ENCODE assay signal across 12 mouse cellular contexts in the genomic region with DNA sequence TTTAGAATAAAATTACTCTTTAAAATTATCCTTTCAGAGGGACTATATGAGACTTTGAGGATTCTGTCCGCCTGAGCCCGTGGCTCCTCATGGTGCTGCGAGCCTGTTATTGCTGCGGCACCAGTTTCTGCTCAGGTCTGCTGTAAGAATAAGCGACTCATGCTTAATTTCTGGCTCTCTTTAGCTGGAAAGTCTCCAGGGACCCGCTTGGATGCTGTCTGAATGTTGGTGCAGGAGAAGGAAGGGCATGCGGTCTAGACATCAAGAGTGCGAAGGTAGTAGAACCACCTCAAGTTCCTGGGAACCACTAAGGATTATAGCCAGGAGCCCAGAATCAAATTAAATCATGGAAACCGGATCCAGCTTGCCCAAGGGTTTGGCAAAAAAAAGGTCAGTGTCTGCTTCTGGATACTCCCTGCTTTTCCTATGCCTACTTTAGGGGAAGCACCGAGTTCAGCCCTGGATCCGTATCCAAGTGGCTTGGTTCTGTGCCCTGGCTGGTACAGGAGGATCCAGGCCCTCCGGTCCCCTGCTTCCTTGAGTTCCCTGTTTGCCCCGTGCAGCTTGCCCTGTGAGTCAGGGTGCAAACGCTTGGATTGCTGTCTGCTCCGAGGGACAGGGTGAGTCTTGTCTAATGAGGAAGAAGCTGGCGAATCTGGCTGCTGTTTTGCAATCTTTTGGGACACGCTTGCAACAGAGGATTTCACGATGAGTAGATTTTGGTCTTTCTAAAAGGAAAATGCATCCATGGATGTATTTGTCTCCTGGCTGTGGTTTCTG.
DNase-seq lines count a peak whose midpoint lies in the region; ATAC-seq and TF ChIP-seq lines count a peak whose summit lies in the region.
"Had no signal": no experiment of that assay in that cellular context is flagged by ENCODE, and none has a peak within 500 bp of the region (broad histone marks: within the 10 kb centered on the region; RNA-seq: fewer than 3 reads in every experiment).

No protein-coding gene starts in this region.

- 0 out of 2 replicates have a peak, but pooled peaks cover 6% of the 10 kb centered on the region for H3K4me1 ChIP-seq in heart, embryonic 10.5 days
- H3K4me1 ChIP-seq in stomach, postnatal 0 days (replicated peaks; ENCODE audit: control insufficient read depth, insufficient read depth), result no peaks in the 10 kb centered on the region

- no peak overlapping the region for H3K4me3 ChIP-seq in heart, embryonic 10.5 days
- H3K4me3 ChIP-seq in stomach, postnatal 0 days (ENCODE audit: low read depth, low read length), result no peak overlapping the region

- intact Hi-C loops in heart, postnatal 25 days (cut with DNase I), result no loop called here

- no peak for TF ChIP-seq CTCF in stomach, postnatal 0 days (IDR thresholded peaks at IDR 0.05; ENCODE audit: low read depth)

- WGBS in heart, embryonic 10.5 days, result 86% methylated on average over 18 of the region's 18 CpGs
- WGBS in stomach, postnatal 0 days, result 77% methylated on average over 18 of the region's 18 CpGs

- H3K9me3 ChIP-seq in heart, embryonic 10.5 days, result no peaks in the 10 kb centered on the region
- no peaks in the 10 kb centered on the region for H3K9me3 ChIP-seq in stomach, postnatal 0 days (ENCODE audit: control insufficient read depth, low read length)

- no peaks in the 10 kb centered on the region for H3K36me3 ChIP-seq in heart, embryonic 10.5 days
- no peaks in the 10 kb centered on the region for H3K36me3 ChIP-seq in stomach, postnatal 0 days (ENCODE audit: control insufficient read depth, insufficient read depth, low read length)

- H3K9ac ChIP-seq in stomach, postnatal 0 days (ENCODE audit: low read length), result no peak overlapping the region

- H3K27ac ChIP-seq in heart, embryonic 10.5 days, result no peak overlapping the region
- H3K27ac ChIP-seq in stomach, postnatal 0 days (replicated peaks), result no peak overlapping the region
- H3K27ac ChIP-seq: kidney, postnatal 0 days; macrophage had no signal

- no peak overlapping the region for H3K4me2 ChIP-seq in stomach, postnatal 0 days (replicated peaks; ENCODE audit: low read depth)

- H3K27me3 ChIP-seq in heart, embryonic 10.5 days (ENCODE audit: insufficient read depth, poor library complexity, severe bottlenecking), result no peaks in the 10 kb centered on the region
- no peaks in the 10 kb centered on the region for H3K27me3 ChIP-seq in stomach, postnatal 0 days (ENCODE audit: control insufficient read depth, insufficient read depth, low read length)

- no peak for TF ChIP-seq EP300 in stomach, postnatal 0 days (optimal IDR thresholded peaks at IDR 0.05)

- ATAC-seq in stomach, postnatal 0 days (ENCODE audit: low FRiP score, low TSS enrichment), result no peak
- no peak for ATAC-seq in activated CD4-positive, CD25-positive, alpha-beta regulatory T cell, adult 4 months

- peak; percentile 56 to 74 for DNase-seq in heart, adult 18-20 months
- DNase-seq in heart, embryonic 10.5 days (ENCODE audit: low spot score), result no peak
- DNase-seq in 3T3-L1 (ENCODE audit: low read depth, low spot score), result peak; percentile 91
- DNase-seq in adrenal gland, postnatal 36 days, result peak; percentile 43 to 63
- peak; percentile 28 for DNase-seq in heart, postnatal 25 days (ENCODE audit: low spot score)
- no peak for DNase-seq in stomach, postnatal 0 days (ENCODE audit: low spot score)
- no peak for DNase-seq in thymus, adult 18-20 months
- DNase-seq: cerebellum, postnatal 36 days; right cerebral cortex, postnatal 25 days had no signal

Comparison
In these comparisons a context has a peak if more than half of its experiments do, and no peak if none do; other contexts are left out.
1. DNase-seq: peak in heart, adult 18-20 months (2 of 2), 3T3-L1 (single experiment), adrenal gland, postnatal 36 days (2 of 2) and heart, postnatal 25 days (single experiment); none in heart, embryonic 10.5 days (single experiment), stomach, postnatal 0 days (single experiment) and thymus, adult 18-20 months (0 of 2).